Mouse (Mus musculus): ENCODE measurements around the gene Dguok.

Gene Dguok

DNA sequence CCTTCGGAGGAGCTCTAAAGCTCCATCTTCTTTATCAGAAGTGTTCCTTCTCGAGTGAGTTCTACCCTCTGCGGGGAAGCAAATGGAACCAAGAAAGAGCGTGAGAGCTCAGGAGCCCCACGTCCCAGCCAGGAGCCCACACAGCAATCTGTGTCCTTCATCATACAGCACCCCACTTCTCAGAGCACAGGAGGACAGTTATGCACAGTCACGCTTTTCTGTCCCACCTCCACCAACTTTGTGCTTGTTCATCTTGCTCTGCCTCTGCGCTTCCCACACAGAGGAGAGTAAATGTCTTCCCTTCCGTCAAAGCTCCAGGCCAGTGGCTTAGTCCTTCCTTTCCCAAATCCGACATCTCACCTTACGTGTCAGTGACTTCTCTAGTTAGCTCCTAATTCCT, 7.7 kb downstream of the Dguok start:
- DNase-seq (ENCODE audit: low spot score): no peak

DNA sequence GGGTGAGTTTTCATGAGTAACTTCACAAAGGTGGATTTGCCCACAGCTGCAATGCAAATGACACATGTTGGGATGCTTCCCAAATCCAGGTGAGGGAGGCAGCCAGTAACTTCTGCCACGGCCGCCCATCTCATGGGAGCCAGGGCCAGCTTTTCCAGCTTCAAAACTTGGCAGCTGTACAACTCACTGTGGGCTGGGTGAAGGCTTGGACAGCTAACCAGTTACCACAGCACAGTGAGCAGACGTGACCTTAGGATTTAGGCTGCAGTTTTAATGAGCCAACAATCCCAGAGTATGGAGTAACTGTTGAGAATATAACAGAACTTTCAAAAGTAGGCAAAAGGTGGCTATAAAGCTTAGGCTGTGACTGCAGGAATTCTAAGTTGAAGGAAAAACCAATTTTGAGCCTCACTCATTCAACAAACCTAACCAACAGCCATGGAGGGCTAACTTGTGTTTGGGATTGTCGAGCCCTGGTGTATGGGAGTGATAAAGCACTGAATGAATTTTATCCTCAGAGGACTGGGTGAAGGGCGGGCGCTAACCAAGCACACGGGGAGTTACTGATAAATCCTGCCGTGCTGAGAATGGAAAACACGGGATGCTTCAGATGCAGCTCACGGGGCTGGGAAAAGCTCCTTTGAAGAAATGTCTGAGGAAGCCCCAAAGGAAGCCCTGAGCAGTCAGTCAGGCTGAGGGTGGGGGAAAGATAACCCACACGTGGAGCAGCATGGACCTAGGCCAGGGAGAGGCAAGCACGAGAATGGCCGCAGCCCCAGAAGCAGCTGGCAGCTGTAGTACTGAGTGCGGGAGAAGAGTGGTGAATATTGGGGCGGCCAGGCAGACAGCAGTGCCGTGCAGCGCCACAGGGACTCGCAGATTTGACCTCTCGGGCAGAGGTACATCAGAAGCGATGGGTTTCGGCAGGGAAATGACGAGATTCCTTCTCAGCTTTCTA, 9.7 kb downstream of the Dguok start:
- DNase-seq (ENCODE audit: low spot score): no peak

DNA sequence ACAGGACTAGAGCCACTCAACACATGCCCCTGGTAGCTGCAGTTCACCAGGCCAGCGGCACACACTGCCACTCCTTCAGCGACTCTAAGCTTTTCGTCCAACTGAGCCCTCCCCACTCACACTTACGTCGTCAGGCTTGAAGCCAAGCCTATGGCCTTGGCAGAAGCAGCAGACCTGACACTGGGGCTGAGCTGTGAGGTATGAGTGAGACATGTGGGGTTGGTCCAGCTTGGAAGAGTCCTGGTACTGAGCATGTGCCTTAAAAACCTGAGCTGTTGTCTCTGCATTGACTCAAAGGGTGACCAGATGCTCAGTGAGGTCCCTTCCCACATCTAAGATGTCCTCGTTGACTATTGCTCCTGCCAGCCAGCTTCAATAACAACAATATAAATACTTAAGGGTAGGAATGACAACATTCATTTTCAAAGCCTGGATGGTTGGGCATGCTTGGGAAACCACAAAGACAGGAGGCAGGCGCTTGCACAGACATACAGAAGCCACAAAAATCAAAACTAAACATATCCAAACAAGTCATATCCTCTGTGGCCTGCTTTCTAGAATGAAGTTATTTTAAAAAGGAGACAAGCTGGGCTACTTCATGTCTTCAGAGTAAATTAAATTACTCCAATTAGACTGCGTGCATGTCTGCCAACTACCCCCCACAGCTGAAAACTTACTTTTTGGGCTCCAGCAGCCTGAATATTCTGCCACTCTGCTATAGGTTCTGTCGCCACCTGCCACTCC, 10.6 kb downstream of the Dguok start:
- no peak for DNase-seq (ENCODE audit: low spot score)

DNA sequence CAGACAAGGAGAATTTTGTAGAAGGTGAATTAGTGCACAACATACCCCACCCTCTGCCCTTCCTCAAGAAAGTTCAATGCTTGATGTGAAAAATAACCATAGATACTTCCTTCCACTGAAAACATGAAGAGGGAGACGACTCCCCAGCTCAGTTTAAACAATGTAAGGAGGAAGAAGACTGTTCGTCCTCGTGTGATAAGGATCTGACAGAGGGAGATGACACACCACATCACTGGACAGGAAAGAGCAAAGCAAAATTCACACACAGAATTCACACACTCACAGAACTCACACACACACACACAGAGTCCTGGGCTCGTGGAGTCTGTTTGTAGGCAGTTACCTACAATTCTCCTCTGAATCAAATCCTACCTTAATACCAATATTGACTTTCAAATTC, 16.1 kb downstream of the Dguok start:
- DNase-seq (ENCODE audit: low spot score): no peak

DNA sequence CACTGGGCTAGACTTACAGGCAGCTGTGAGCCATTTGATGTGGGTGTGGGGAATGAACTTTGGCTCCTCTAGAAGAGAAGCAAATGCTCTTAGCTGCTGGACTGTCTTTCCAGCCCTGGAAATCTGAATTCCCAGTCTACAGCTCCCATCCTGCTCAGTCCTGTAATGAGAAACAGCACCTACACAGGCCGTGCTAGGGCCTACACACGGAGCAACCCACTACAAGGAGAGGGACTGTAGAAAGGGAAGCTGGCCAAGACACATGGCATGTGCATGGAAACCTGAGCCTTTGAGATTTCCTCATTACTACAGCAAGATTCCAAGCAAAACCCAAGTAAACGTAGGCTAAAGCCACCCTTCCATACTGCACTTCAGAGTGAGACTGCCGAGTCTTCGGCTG, 18.6 kb downstream of the Dguok start:
- DNase-seq (ENCODE audit: low spot score): no peak

DNA sequence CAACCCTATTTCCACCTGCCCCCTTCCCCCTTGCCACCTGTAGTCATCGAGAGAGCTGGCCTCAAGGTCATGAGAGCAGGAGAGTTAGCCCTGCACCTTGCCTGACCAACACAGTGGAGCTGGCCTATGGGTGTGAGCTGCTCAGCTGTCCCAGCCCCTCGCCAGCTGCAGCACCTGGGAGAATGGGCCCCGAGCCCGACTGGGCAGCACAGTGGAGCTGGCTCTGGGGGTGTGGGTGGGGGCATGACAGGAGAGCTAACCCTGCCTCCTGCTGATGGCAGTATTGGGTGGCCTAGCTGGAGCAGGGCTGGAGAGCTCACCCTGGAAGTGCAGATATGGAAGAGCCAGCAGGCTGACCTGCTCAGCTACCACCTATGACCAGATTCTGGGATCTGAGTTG, 19.5 kb downstream of the Dguok start:
- no peak for DNase-seq (ENCODE audit: low spot score)

DNA sequence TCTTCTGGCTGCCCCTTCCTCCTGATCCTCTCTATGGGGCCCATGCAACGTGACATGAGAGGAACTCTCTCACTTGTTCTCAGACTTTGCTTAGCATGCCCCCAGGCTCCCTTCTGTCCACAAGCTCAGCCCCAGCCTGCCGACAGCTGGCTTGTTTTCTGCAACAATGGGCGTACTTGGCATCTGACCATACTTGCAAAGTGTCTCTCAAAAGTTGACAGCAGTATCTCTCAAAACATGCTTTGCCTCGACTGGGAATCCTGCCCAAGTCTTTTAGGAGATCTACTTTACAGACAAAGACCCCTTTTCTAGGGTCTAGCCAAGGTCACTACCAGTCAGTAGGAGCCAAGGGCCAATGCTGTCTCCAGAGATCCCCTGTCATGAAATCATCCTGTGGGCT, 20.9 kb downstream of the Dguok start:
- DNase-seq (ENCODE audit: low spot score): no peak

DNA sequence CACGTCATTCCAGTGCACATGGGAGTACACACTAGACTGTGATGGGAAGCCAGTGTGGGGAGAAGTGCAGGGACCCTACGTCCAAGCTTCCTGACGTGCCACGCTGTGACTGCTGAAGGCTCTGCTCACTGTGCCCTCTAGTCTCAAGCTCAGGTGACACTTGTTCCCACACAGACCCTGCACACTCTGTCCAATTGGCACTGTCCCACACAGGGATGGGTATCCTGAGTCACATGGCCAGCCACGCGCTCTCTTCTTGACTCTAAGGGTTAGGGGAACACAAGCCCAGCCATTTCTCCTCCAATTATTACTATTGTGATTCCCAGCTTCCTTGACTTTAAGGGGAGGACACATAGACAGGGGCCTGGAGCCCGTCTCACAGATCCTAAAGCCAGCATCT, 23.0 kb downstream of the Dguok start:
- no peak for DNase-seq (ENCODE audit: low spot score)

DNA sequence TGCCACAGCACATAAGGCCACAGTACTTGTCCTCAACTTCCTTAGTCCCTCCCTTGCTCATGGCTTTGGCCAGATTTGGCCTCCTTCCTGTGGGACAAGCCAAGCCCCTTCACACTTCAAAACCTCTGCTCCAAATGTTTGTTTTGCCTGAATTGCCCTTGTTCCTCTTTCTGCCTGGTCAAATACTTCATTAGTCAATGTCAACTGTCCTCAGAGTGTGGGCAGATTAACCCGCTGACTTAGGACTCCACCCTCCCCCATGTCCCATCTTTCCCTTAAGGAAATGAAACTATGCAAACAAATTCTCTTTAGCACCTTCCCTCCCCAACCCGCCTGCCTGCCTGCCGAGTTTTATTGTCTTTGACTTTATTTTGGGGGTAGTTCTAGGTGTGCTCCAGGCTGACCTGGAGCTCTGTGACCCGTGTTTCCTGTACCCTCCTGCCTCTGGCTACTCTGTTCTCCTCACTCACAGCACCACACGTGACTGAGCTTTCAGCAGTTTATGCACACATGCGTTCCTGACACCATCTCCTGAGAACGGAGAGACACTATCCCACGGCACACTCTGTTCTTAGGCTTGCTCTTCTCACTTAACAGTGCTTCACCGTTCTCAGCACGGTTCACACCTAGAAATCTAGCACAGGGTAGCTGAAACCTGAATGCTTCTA, 24.2 kb downstream of the Dguok start:
- no peak for DNase-seq (ENCODE audit: low spot score)

DNA sequence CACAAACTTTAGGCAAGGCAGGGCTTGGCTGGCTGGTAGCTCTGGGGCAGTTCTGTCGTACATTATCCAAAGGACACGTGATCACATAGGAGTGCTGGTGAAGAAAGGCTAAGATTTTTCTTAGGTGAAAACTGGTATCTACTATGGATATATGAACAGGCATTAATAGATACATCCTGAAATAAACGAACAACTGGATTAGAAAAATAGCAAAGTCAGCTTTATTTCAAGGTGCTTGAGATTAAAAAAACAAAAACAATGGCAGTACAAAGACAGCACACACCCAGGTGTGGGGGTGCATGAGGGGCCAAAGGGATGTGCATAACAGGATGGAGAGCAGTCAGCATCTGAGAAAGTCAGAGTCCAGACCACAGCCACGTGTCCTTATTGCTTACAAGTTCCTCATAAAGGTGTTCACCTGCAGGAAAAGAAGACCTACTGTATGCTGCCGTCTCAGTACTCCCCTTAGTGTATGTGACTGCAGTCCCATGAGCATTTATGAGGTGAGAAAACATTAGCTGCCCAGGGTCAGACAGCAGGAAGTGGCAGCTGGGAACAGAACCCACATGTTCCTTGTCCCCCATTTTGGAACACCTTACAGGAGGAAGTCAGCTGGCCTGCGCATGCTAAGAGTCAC, 26.6 kb downstream of the Dguok start:
- no peak for DNase-seq (ENCODE audit: low spot score)

DNA sequence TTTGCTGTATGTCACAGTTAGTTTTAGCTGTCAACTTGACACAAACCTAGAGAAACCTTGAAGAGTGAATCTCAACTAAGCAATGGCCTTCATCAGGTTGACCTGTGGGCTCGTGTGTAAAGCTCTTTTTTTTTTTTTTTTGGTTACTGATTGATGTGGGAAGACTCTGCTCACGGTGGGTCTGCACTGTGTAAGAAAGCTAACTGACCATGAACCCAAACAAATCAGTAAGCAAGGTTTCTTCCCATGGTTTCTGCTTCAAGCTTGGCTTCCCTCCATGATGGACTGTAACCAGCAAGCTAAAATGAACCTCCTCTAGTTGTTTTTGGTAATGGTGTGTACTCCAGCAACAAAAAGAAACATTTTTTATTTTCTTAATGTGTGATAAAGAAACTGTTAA, 27.6 kb downstream of the Dguok start:
- no peak for DNase-seq (ENCODE audit: low spot score)

DNA sequence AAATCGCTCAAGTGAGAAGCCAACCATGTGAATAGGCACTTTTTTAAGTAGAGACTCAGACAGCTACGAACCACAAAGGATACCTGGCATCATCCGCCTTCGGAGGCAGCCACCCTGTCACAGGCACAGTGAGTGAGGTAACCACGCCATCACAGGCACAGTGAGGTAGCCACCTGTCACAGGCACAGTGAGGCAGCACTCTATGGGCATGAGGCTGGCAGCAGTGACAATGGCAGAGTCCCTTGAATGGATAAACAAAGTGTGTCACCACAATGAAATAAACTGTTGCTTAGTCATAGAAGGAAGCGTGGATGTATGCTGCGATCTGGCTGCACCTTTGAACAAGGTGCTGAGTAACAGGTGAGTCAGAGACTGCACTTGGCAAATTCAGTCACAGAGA, 28.1 kb downstream of the Dguok start:
- DNase-seq (ENCODE audit: low spot score): no peak

DNA sequence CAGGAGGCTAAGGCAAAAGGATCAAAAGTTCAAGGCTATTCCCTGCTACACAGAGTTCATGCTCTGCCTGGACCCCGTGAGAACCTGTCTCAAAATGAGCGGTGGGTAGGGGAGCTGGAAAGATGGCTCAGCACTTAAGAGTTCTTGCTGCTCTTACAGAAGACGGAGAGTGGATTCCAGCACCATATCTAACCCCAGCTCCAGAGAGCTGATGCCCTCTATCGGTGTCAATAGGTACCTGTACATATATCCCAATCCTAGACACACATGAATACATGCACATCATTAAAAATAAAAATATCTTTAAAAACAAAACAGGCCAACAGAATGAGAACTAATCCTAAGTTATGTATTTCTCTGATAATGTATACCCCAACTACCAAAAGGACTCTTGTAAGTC, 28.6 kb downstream of the Dguok start:
- DNase-seq (ENCODE audit: low spot score): no peak

DNA sequence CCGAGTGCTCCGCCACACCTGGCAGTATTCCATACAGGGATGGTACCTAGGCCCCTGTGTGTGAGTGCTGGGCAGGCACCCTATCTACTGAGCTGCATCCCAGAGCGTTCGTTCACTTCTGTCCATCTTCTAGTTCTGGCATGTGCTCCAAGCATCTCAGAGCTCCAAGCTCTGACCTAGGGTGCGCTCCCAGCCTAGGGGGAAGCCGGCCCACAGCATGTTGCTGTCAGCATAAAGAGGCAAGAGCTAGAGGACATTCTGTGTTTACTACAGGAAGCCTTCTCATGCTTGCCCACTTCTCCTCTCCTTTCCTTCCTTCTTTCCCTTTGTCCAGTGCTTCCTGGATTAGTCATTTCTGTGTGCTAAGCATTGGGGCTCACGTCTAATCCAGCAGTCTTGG, 31.3 kb downstream of the Dguok start:
- DNase-seq (ENCODE audit: low spot score): no peak

DNA sequence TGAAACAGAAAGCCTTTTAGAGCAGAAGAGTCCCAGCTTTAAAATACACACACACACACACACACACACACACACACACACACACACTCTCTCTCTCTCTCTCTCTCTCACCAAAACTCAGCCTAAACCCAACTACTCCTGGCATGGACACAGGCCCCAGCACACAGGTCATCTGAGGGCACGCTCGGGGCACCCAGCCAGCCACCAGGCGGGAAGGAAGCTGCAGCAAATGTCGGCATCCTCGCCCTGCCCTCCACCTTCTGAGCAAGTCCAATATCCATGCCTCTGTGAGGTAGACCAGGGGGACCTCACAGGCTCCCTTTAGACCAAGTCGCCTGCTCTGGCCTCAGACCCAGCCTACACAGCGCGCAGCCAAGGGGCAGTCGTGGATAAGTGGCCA, 33.5 kb downstream of the Dguok start:
- DNase-seq (ENCODE audit: low spot score): no peak

DNA sequence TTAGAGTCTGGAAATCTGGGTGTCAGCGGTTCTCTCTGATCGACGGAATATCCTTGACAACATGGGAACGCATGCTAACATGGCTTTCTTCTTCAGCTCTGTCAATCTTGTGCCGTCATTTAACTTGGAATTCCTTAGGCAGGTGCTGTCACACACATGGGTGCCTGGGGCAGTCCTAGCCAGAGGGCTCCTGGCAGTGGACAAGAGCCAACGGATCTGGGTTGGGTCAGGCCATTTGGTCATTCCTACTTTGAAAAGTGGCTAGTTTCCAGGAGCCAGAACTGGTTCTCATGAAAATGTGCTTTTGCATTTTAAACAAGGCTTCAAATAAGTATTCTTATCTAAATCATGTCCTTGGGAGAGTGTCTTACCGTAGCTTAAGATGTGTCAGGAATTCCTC, 35.0 kb downstream of the Dguok start:
- DNase-seq (ENCODE audit: low spot score): no peak

DNA sequence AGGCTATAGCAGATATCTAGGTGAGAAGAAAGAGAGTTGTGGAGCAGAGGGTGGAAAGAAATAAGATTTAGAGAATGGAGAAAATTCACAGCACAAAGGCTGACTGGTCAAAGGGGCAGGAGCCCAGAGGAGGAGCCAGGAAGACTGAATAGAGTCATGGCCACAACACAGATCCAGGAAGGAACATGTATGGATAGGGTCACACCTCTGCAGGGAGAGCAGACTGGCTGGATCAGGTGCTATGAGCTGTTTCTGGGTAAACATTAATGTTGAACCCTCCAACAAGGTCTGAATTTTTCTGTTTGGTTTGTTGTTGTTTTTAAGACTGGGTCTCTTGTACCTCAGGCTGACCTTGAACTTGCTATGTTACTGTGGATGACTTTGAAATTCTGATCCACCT, 42.8 kb downstream of the Dguok start:
- DNase-seq (ENCODE audit: low spot score): no peak

DNA sequence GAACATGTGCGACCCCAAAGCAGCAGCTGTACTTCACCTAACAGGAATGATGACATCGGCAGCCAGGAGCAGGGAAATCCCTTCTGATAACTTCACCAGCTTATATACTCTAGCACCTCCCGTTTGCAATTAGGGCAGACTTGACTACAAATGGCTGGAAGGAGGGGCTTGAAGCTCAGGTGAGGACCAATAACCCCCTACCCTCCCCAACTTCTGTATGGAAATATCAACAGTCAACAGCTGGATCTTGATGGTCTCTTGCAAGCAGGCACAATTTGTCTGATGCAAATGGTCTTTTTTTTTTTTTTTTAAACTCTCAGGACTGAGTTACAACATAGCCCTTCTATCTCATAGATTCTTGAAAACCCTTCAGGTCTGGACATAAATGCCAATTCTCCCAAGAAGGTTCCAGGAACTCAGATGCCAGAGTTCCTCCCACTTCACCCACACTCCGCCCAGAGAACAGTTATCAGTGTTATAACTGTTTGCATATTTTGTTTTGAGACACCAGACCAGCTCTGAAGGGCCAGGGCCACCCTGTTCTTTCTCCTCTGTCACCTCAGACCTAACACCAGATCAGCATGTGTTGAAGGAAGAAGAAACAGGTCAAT, 47.6 kb downstream of the Dguok start, which contains the start of gene Tet3:
Tet3 (minus strand) TSS at position 51 of the 611 bp plus-strand sequence.
- no peak for DNase-seq (ENCODE audit: low spot score)

DNA sequence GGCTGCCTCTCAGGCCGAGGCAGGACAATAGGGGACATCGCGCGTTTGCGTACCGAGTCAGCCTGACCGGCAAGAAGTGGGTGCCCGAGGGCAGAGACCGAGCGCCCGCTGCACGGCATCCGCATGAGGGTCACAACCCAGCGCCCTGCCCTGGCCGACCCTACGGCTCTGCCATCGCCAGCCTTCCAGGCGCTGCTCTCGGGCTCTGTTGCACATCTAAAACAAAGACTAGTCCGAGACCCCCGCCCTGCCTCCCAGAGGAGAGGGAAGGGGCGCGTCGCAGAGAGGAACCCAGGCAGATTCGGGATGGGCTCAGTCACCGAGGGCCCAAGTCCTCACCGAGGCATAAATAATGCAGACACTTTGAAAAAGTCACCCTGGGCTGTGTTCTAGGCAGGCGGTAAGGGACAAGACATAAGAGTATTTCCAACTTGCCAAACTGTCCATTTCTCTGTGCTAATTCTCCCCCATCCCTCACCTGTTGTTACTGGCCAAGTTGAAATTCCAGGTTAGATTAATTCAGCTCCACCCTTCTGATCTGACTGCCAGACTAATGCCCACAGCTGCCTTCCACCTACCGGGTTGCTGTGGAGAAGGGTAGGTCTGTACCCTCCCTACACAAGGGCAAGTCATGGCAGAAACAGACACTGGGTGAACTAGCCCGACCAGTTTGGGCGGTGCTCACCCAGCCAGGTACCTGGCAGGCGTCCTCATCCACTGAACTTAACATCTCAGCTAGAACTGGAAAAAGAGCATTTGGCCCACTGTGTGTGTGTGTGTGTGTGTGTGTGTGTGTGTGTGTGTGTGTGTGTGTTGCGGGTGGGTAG, 49.6 kb downstream of the Dguok start:
- DNase-seq (ENCODE audit: low spot score): no peak

DNA sequence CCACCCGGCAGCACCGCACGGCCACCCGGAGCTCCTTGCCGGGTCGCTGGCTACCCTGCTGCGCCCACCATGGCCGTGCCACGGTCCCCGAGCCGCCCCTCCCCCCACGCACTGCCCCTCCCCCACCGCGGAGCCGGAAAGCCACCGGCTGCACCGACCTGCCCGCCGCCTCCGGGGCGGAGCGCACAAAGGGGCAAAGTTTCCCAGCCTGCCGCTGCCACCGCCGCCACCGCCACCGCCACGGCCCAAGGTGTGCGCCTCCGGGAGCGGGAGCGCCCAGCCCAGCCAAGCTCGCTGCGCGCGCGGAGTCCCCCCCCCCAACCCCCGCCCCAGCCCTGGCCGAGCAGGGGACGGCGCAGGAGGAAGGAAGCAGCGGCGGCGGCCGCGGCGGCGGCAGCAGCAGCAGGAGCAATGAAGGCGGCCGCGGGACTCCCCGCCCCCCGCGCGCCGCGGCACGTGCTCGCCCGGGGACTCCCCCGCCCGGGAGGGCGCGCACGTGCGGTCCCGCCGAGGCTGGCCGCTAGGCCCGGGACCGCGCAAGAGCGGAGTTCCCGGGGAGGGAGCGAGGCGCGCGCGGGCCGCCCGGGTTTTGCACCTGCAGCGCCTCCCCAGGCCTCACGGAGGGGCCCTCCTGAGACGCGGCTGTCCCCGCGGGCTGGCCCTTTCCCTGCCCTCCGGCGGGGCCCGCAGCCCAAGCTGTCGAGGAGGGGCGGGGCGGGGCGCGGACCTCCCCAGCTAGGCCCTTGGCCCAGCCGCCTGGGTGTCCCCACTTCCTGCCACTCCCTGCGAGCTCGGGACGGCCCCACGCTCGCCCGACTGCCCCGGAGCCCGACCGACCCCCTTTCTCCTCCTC, 50.4 kb downstream of the Dguok start:
- DNase-seq (ENCODE audit: low spot score): peak; percentile 46
